Mouse (Mus musculus) liver, embryonic 15.5 days (tissue): ENCODE data around the gene Fgf9. TPM values are rescaled to one million over a fixed set of nuclear protein-coding genes. Genes with fewer than 3 reads are reported as not detected.

ENCODE experiments used
- ATAC-seq: fragments of 200-750 bp; cut with Nextera tagmentation; 2 replicates; pipeline ENCODE4 v1.8.0; 2017; ENCODE audit warnings: moderate number of reproducible peaks, mild to moderate bottlenecking, moderate library complexity; ENCODE audit not compliant: insufficient read depth
- H3K27ac ChIP-seq: fragments of 300-500 bp; sonication (generic); replicated peaks from 2 replicates; pipeline ENCODE4 v1.5.1; 2015; ENCODE audit warnings: mild to moderate bottlenecking, inconsistent platforms
- H3K27me3 ChIP-seq: fragments of 300-500 bp; sonication (generic); 2 replicates; pipeline ENCODE4 v1.6.1; 2015; ENCODE audit warnings: mild to moderate bottlenecking, inconsistent platforms
- H3K36me3 ChIP-seq: fragments of 300-500 bp; sonication (generic); replicated peaks from 2 replicates; pipeline ENCODE4 v1.6.1; 2015; ENCODE audit warnings: moderate library complexity, mild to moderate bottlenecking, inconsistent platforms
- H3K4me1 ChIP-seq: fragments of 300-500 bp; sonication (generic); replicated peaks from 2 replicates; pipeline ENCODE4 v1.6.1; 2015; ENCODE audit warnings: inconsistent platforms
- H3K4me2 ChIP-seq: fragments of 300-500 bp; sonication (generic); 2 replicates; pipeline ENCODE4 v1.6.1; 2015; ENCODE audit warnings: moderate library complexity, mild to moderate bottlenecking, inconsistent platforms
- H3K4me3 ChIP-seq: fragments of 300-500 bp; sonication (generic); replicated peaks from 2 replicates; pipeline ENCODE4 v1.5.1; 2015; ENCODE audit warnings: mild to moderate bottlenecking, inconsistent platforms
- H3K9ac ChIP-seq: fragments of 300-500 bp; sonication (generic); 2 replicates; pipeline ENCODE4 v1.6.1; 2015; ENCODE audit warnings: moderate library complexity, mild to moderate bottlenecking, inconsistent platforms
- H3K9me3 ChIP-seq: fragments of 300-500 bp; sonication (generic); replicated peaks from 2 replicates; pipeline ENCODE4 v1.6.1; 2016; ENCODE audit warnings: inconsistent platforms
- WGBS: fragments of 180-500 bp; shearing (Covaris S2); methylation state at CpG from one replicate; pipeline ENCODE4 v1.1.7; 2015; ENCODE audit warnings: mixed read lengths; ENCODE audit not compliant: insufficient replicate concordance; 5-methylcytosine and 5-hydroxymethylcytosine counted together
- polyA plus RNA-seq: library from polyadenylated mRNA; unstranded; fragments of >200 nt; fragmentation: Nextera tagmentation; extraction: Ambion mirVana; gene quantifications from 2 replicates; pipeline ENCODE4 v1.2.1, GENCODE M21; 2015

Fgf9 gene
- polyA plus RNA-seq, 1 experiment from 2014 or later, result 0.30 TPM

- H3K4me1 ChIP-seq, result no peaks in the 10 kb centered on the region
- no peak overlapping the region for H3K9ac ChIP-seq
- no peaks in the 10 kb centered on the region for H3K9me3 ChIP-seq
- H3K4me2 ChIP-seq, result no peak overlapping the region
- no peak overlapping the region for H3K4me3 ChIP-seq
- no peak for ATAC-seq
- H3K27me3 ChIP-seq, result no peaks in the 10 kb centered on the region
- H3K36me3 ChIP-seq, result no peaks in the 10 kb centered on the region
- H3K27ac ChIP-seq, result no peak overlapping the region
- WGBS, result 66% methylated on average over 10 of the region's 10 CpGs
These were observed 56.2 kb downstream of the Fgf9 start for GRCm38 (mm10) chr14:58126508-58126907.

GRCm38 (mm10) chr14:58139506-58140055, 69.2 kb downstream of the Fgf9 start:
- H3K9me3 ChIP-seq, result no peaks in the 10 kb centered on the region
- no peak overlapping the region for H3K9ac ChIP-seq
- H3K4me2 ChIP-seq, result no peak overlapping the region
- no peaks in the 10 kb centered on the region for H3K27me3 ChIP-seq
- 61% methylated on average over 1 of the region's 1 CpGs for WGBS
- H3K27ac ChIP-seq, result no peak overlapping the region
- no peaks in the 10 kb centered on the region for H3K36me3 ChIP-seq
- H3K4me1 ChIP-seq, result no peaks in the 10 kb centered on the region
- ATAC-seq, result no peak
- H3K4me3 ChIP-seq, result no peak overlapping the region

GRCm38 (mm10) chr14:58149637-58150470, 79.5 kb downstream of the Fgf9 start:
- no peak for ATAC-seq
- H3K9me3 ChIP-seq, result no peaks in the 10 kb centered on the region

DNA sequence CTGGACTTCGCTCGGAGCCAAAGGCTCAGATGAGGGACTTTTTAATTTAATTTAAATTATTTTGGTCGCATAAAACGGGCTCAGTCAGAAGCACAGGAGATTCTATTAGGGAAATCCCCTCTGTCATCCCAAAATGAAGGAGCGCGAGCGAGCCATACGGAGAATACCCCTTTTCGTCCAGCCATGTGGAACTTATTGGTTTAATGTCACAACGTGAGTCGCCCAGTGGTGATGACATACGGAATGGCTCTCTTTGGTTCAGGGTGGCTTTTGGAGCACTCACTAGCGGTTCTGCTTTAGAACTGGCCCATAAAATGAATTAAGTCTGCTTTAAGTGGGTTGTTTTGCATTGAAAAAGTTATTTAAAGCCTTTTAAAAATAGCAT, 80.1 kb downstream of the Fgf9 start:
- no peak overlapping the region for H3K4me2 ChIP-seq
- no peaks in the 10 kb centered on the region for H3K4me1 ChIP-seq
- ATAC-seq, result no peak
- H3K27me3 ChIP-seq, result no peaks in the 10 kb centered on the region
- H3K36me3 ChIP-seq, result no peaks in the 10 kb centered on the region
- no peak overlapping the region for H3K27ac ChIP-seq
- H3K4me3 ChIP-seq, result no peak overlapping the region
- H3K9me3 ChIP-seq, result no peaks in the 10 kb centered on the region
- H3K9ac ChIP-seq, result no peak overlapping the region
- WGBS, result 75% methylated on average over 13 of the region's 13 CpGs

More at GRCm38 (mm10) chr14:58149637-58150470, 79.5 kb downstream of the Fgf9 start:
- Histone ChIP-seq H3K4me3 (no peak overlapping the region), H3K27me3 (no peaks in the 10 kb centered on the region), H3K27ac (no peak overlapping the region), H3K36me3 (no peaks in the 10 kb centered on the region), H3K4me2 (no peak overlapping the region), H3K9ac (no peak overlapping the region), H3K4me1 (no peaks in the 10 kb centered on the region)
- 66% methylated on average over 23 of the region's 23 CpGs for WGBS

DNA sequence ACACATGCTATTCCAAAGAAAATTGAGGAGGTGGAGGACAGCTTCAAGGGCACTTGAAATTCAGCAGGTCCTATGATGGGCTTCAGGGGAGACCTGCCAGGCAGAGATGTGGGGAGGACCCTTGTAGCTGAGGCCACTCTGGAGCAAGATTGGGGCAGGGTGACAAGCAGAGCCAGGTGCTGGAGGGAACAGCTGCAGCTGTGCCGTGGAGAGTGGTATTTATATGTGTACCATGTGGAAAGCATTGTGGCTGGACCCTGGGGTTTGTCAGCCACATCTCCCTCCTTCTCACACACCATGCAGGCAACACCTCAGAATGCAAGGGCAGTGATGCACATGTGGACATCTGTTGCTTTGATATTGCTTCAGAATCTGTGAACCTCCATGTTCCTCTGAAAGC, 81.8 kb downstream of the Fgf9 start:
- ATAC-seq, result no peak
- Histone ChIP-seq H3K27ac (no peak overlapping the region), H3K4me2 (no peak overlapping the region), H3K27me3 (no peaks in the 10 kb centered on the region), H3K9ac (no peak overlapping the region), H3K9me3 (no peaks in the 10 kb centered on the region), H3K36me3 (no peaks in the 10 kb centered on the region), H3K4me1 (no peaks in the 10 kb centered on the region), H3K4me3 (no peak overlapping the region)
- 54% methylated on average over 1 of the region's 1 CpGs for WGBS

DNA sequence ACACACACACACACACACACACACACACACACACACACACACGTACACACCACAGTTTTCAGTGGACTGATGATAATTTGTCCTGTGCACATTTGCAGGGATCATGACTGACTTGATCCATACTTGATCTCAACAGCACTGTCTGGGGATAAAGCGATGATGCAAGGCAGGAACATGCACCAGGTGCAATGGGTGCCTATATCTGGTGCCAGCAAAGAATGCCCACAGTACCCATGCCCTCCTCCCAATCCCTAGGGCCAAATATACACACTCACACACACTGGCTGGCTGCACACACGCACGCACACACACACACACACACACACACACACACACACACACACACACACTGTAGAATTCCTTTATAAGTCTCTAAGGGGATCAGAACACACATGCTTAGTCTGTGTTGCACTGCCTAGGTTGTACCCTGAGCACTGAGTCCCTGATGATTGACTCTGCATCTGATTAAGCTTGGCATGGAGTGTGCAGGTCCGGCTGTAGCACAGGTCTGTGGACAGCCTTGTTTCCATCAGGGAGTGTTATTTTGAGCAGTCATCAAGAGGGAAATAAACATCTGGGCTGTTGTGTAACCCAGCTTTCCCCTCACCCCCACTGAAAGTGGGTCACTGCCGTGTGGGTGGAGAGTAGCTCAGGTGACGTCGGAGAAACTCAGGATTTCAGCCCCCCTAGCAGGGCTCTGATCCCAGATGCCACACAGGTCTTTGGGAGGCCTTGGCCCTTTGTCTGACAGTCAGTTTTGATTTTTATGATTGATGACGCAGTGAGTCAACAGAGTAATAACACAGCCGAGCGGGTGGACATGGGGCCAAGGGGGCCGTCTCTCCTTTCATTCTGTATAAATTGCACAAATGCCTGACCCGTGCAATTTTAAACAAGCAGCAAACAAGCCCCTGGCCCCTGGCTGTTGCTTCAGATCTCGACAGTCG, 83.4 kb downstream of the Fgf9 start:
- H3K9ac ChIP-seq, result no peak overlapping the region
- 51% methylated on average over 15 of the region's 15 CpGs for WGBS
- no peak overlapping the region for H3K4me2 ChIP-seq
- no peaks in the 10 kb centered on the region for H3K9me3 ChIP-seq
- ATAC-seq, result no peak
- no peak overlapping the region for H3K4me3 ChIP-seq
- H3K27ac ChIP-seq, result no peak overlapping the region
- H3K4me1 ChIP-seq, result no peaks in the 10 kb centered on the region
- no peaks in the 10 kb centered on the region for H3K27me3 ChIP-seq
- H3K36me3 ChIP-seq, result no peaks in the 10 kb centered on the region

DNA sequence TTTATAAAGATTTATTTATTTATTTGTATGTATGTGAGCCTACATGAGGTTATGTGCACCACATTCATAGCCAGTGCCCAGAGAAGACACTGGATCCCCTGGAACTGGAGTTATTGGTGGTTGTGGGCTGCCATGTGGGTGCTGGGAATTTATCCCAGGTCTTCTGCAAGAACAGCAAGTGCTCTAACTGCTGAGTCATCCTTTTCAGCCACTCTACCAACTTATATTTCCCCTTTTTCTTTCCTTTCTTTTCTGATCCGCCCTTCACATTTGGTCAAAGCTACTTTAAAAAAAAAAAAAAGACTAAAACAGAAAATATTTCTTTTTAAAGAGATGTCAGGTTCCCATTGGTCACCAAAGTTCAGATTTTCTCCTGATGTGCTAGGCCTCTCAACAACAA, 90.3 kb downstream of the Fgf9 start:
- Histone ChIP-seq H3K9me3 (no peaks in the 10 kb centered on the region), H3K9ac (no peak overlapping the region), H3K36me3 (no peaks in the 10 kb centered on the region), H3K27me3 (no peaks in the 10 kb centered on the region), H3K4me2 (no peak overlapping the region), H3K27ac (no peak overlapping the region), H3K4me1 (no peaks in the 10 kb centered on the region), H3K4me3 (no peak overlapping the region)
- no peak for ATAC-seq
- 44% methylated on average over 1 of the region's 1 CpGs for WGBS

Other genes starting within 250 kb of the Fgf9 start
- 15.7 and 18.9 TPM in 2 replicates for gene Ska3, start 244.4 kb upstream of the Fgf9 start, polyA plus RNA-seq
- 122 and 123 TPM in 2 replicates for gene Mrpl57, start 244.3 kb upstream of the Fgf9 start, polyA plus RNA-seq
- gene Zdhhc20, start 180.3 kb upstream of the Fgf9 start, polyA plus RNA-seq, result 9.6 and 11.4 TPM in 2 replicates
- gene Micu2, start 71.3 kb upstream of the Fgf9 start, polyA plus RNA-seq, result 36.4 and 39.0 TPM in 2 replicates